Mouse (Mus musculus): ENCODE results near the gene Nrxn1. TPM values are rescaled to one million over a fixed set of nuclear protein-coding genes. Genes with fewer than 3 reads are reported as not detected.

Nrxn1 gene
- total and polyA plus RNA-seq, 2 experiments: 2.9 to 13.9 TPM

GRCm38 (mm10) chr17:90333445-90333844 lies 759.4 kb downstream of the Nrxn1 start:
- H3K27me3 ChIP-seq (ENCODE audit: control insufficient read depth, insufficient read depth, low read length): no peaks in the 10 kb centered on the region
- no peaks in the 10 kb centered on the region for H3K4me1 ChIP-seq (ENCODE audit: control insufficient read depth, insufficient read depth, low read length)
- H3K4me3 ChIP-seq (ENCODE audit: insufficient read depth, low read depth, low read length): no peak overlapping the region
- H3K36me3 ChIP-seq (ENCODE audit: control insufficient read depth, insufficient read depth, low read length): no peaks in the 10 kb centered on the region
- no peaks in the 10 kb centered on the region for H3K79me2 ChIP-seq (ENCODE audit: control insufficient read depth, insufficient read depth, low read length)
- no peak overlapping the region for H3K27ac ChIP-seq (replicated peaks; ENCODE audit: insufficient read depth, low read depth, low read length)
- 72% methylated on average over 1 of the region's 1 CpGs for WGBS
- H3K9ac ChIP-seq (ENCODE audit: low read depth, low read length): no peak overlapping the region
- TF ChIP-seq POLR2A (IDR thresholded peaks at IDR 0.05; ENCODE audit: extremely low read depth, insufficient read depth, low read length) (no peak), CTCF (IDR thresholded peaks at IDR 0.05; ENCODE audit: low read depth, low read length) (no peak)
- no peak for DNase-seq (ENCODE audit: extremely low read depth, low read depth, low spot score)

GRCm38 (mm10) chr17:90323674-90324073 lies 769.2 kb downstream of the Nrxn1 start:
- Histone ChIP-seq H3K36me3 (ENCODE audit: control insufficient read depth, insufficient read depth, low read length) (no peaks in the 10 kb centered on the region), H3K9ac (ENCODE audit: low read depth, low read length) (no peak overlapping the region), H3K27ac (replicated peaks; ENCODE audit: insufficient read depth, low read depth, low read length) (no peak overlapping the region), H3K4me3 (ENCODE audit: insufficient read depth, low read depth, low read length) (no peak overlapping the region), H3K79me2 (ENCODE audit: control insufficient read depth, insufficient read depth, low read length) (no peaks in the 10 kb centered on the region), H3K4me1 (ENCODE audit: control insufficient read depth, insufficient read depth, low read length) (no peaks in the 10 kb centered on the region), H3K27me3 (ENCODE audit: control insufficient read depth, insufficient read depth, low read length) (no peaks in the 10 kb centered on the region)
- DNase-seq (ENCODE audit: extremely low read depth, low read depth, low spot score): no peak
- TF ChIP-seq CTCF (IDR thresholded peaks at IDR 0.05; ENCODE audit: low read depth, low read length) (no peak), POLR2A (IDR thresholded peaks at IDR 0.05; ENCODE audit: extremely low read depth, insufficient read depth, low read length) (no peak)
- 88% methylated on average over 6 of the region's 6 CpGs for WGBS

- Histone ChIP-seq H3K27ac (replicated peaks; ENCODE audit: insufficient read depth, low read depth, low read length) (no peak overlapping the region), H3K27me3 (ENCODE audit: control insufficient read depth, insufficient read depth, low read length) (no peaks in the 10 kb centered on the region), H3K36me3 (ENCODE audit: control insufficient read depth, insufficient read depth, low read length) (no peaks in the 10 kb centered on the region), H3K4me3 (ENCODE audit: insufficient read depth, low read depth, low read length) (no peak overlapping the region), H3K9ac (ENCODE audit: low read depth, low read length) (no peak overlapping the region), H3K79me2 (ENCODE audit: control insufficient read depth, insufficient read depth, low read length) (no peaks in the 10 kb centered on the region), H3K4me1 (ENCODE audit: control insufficient read depth, insufficient read depth, low read length) (no peaks in the 10 kb centered on the region)
- no peak for TF ChIP-seq POLR2A (IDR thresholded peaks at IDR 0.05; ENCODE audit: extremely low read depth, insufficient read depth, low read length)
- TF ChIP-seq CTCF (IDR thresholded peaks at IDR 0.05; ENCODE audit: low read depth, low read length): no peak
- DNase-seq (ENCODE audit: extremely low read depth, low read depth, low spot score): no peak
- WGBS: 48% methylated on average over 4 of the region's 4 CpGs
Measured at GRCm38 (mm10) chr17:90272225-90272624, 820.6 kb downstream of the Nrxn1 start.

GRCm38 (mm10) chr17:90271165-90271564 lies 821.7 kb downstream of the Nrxn1 start:
- WGBS: 25% methylated on average over 4 of the region's 4 CpGs
- no peak overlapping the region for H3K4me3 ChIP-seq (ENCODE audit: insufficient read depth, low read depth, low read length)
- no peak for DNase-seq (ENCODE audit: extremely low read depth, low read depth, low spot score)
- H3K4me1 ChIP-seq (ENCODE audit: control insufficient read depth, insufficient read depth, low read length): no peaks in the 10 kb centered on the region
- H3K36me3 ChIP-seq (ENCODE audit: control insufficient read depth, insufficient read depth, low read length): no peaks in the 10 kb centered on the region
- H3K9ac ChIP-seq (ENCODE audit: low read depth, low read length): no peak overlapping the region
- H3K79me2 ChIP-seq (ENCODE audit: control insufficient read depth, insufficient read depth, low read length): no peaks in the 10 kb centered on the region
- no peak overlapping the region for H3K27ac ChIP-seq (replicated peaks; ENCODE audit: insufficient read depth, low read depth, low read length)
- TF ChIP-seq CTCF (IDR thresholded peaks at IDR 0.05; ENCODE audit: low read depth, low read length): no peak
- TF ChIP-seq POLR2A (IDR thresholded peaks at IDR 0.05; ENCODE audit: extremely low read depth, insufficient read depth, low read length): no peak
- H3K27me3 ChIP-seq (ENCODE audit: control insufficient read depth, insufficient read depth, low read length): no peaks in the 10 kb centered on the region

- no peak for DNase-seq (ENCODE audit: extremely low read depth, low read depth, low spot score)
- no peak overlapping the region for H3K9ac ChIP-seq (ENCODE audit: low read depth, low read length)
- H3K4me3 ChIP-seq (ENCODE audit: insufficient read depth, low read depth, low read length): no peak overlapping the region
- TF ChIP-seq POLR2A (IDR thresholded peaks at IDR 0.05; ENCODE audit: extremely low read depth, insufficient read depth, low read length) (no peak), CTCF (IDR thresholded peaks at IDR 0.05; ENCODE audit: low read depth, low read length) (no peak)
- H3K27me3 ChIP-seq (ENCODE audit: control insufficient read depth, insufficient read depth, low read length): no peaks in the 10 kb centered on the region
- H3K4me1 ChIP-seq (ENCODE audit: control insufficient read depth, insufficient read depth, low read length): no peaks in the 10 kb centered on the region
- H3K36me3 ChIP-seq (ENCODE audit: control insufficient read depth, insufficient read depth, low read length): no peaks in the 10 kb centered on the region
- no peak overlapping the region for H3K27ac ChIP-seq (replicated peaks; ENCODE audit: insufficient read depth, low read depth, low read length)
- 75% methylated on average over 2 of the region's 2 CpGs for WGBS
- no peaks in the 10 kb centered on the region for H3K79me2 ChIP-seq (ENCODE audit: control insufficient read depth, insufficient read depth, low read length)
Measured at GRCm38 (mm10) chr17:90269143-90269542, 823.7 kb downstream of the Nrxn1 start.

- no peak overlapping the region for H3K4me3 ChIP-seq (ENCODE audit: insufficient read depth, low read depth, low read length)
- H3K9ac ChIP-seq (ENCODE audit: low read depth, low read length): no peak overlapping the region
- WGBS: 39% methylated on average over 5 of the region's 5 CpGs
- TF ChIP-seq POLR2A (IDR thresholded peaks at IDR 0.05; ENCODE audit: extremely low read depth, insufficient read depth, low read length) (no peak), CTCF (IDR thresholded peaks at IDR 0.05; ENCODE audit: low read depth, low read length) (no peak)
- DNase-seq (ENCODE audit: extremely low read depth, low read depth, low spot score): no peak
- no peaks in the 10 kb centered on the region for H3K27me3 ChIP-seq (ENCODE audit: control insufficient read depth, insufficient read depth, low read length)
- H3K4me1 ChIP-seq (ENCODE audit: control insufficient read depth, insufficient read depth, low read length): no peaks in the 10 kb centered on the region
- H3K27ac ChIP-seq (replicated peaks; ENCODE audit: insufficient read depth, low read depth, low read length): no peak overlapping the region
- H3K79me2 ChIP-seq (ENCODE audit: control insufficient read depth, insufficient read depth, low read length): no peaks in the 10 kb centered on the region
- no peaks in the 10 kb centered on the region for H3K36me3 ChIP-seq (ENCODE audit: control insufficient read depth, insufficient read depth, low read length)
Measured at GRCm38 (mm10) chr17:90253451-90254131, 839.3 kb downstream of the Nrxn1 start.
